Mouse (Mus musculus) erythroblast, embryonic 14.5 days (primary cell): ENCODE measurements around the gene Nup214. TPM values are rescaled to one million over a fixed set of nuclear protein-coding genes. Genes with fewer than 3 reads are reported as not detected.
A peak's percentile ranks its signal among the peaks of the same experiment; 100 is the strongest.

Source experiments
- H3K27me3 ChIP-seq: 2 replicates; pipeline ENCODE4 v1.6.1; 2012; ENCODE audit warnings: inconsistent platforms; ENCODE audit not compliant: control insufficient read depth
- H3K36me3 ChIP-seq: 2 replicates; pipeline ENCODE4 v1.6.1; 2012; ENCODE audit warnings: mild to moderate bottlenecking, inconsistent platforms; ENCODE audit not compliant: control insufficient read depth
- H3K4me1 ChIP-seq: 2 replicates; pipeline ENCODE4 v1.6.1; 2012; ENCODE audit warnings: inconsistent platforms; ENCODE audit not compliant: control insufficient read depth
- H3K4me3 ChIP-seq: replicated peaks from 2 replicates; pipeline ENCODE3; 2012; ENCODE audit warnings: moderate library complexity, mild to moderate bottlenecking, inconsistent platforms
- H3K9me3 ChIP-seq: 2 replicates; pipeline ENCODE4 v1.6.1; 2012; ENCODE audit warnings: low read length, inconsistent platforms, mixed read lengths; ENCODE audit not compliant: control insufficient read depth
- GATA1 ChIP-seq: IDR thresholded peaks from 2 replicates; pipeline ENCODE4 v1.6.1; 2012; ENCODE audit warnings: low read length, inconsistent platforms, mixed read lengths
- TAL1 ChIP-seq: IDR thresholded peaks from 3 replicates; pipeline ENCODE4 v1.6.1; 2012; ENCODE audit warnings: low read length, inconsistent platforms, mixed read lengths
- polyA plus RNA-seq: library from polyadenylated mRNA; stranded (reverse); fragments of >175 nt; gene quantifications from 2 replicates; pipeline ENCODE4 v1.2.3, GENCODE M21; 2012

Nup214 gene
- polyA plus RNA-seq, 1 experiment, result 1.6 TPM

DNA sequence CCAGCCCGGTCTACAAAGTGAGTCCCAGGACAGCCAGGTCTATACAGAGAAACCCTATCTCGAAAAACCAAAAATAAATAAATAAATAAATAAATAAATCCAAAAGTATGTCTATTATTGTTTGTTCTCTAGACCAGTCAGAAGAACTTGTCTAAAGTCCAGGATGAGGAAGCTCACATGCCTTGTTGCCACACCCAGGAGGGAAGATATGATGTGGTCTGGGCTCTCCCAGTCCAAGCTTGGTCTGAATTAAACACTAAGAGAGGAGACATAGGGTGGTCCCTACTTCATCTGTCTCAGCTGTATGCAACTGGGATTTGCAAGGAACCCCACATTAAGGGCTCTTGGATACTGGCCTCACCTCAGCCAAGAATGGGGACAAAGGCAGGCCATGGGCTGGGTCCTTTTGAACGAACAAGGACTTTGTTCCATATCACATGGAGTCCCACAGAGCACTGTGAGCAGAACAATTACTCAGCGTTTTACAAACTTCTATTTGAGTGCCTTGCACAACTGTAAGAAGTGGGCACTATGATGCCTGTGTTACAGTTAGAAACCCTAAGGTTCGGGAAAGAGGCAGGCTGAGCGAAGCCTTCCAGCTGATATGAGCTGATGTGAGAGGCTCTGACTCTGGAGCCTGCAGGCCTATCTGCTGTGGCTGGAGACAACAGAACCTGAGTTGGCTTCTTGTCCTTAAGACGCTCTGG is 119.9 kb downstream of the Nup214 start:
- peaks cover 65% of the 10 kb centered on the region for H3K4me1 ChIP-seq
- H3K36me3 ChIP-seq, result peaks cover 3% of the 10 kb centered on the region; the same call in 1 of the 2 replicates
- TF ChIP-seq TAL1 (no peak), GATA1 (no peak)

DNA sequence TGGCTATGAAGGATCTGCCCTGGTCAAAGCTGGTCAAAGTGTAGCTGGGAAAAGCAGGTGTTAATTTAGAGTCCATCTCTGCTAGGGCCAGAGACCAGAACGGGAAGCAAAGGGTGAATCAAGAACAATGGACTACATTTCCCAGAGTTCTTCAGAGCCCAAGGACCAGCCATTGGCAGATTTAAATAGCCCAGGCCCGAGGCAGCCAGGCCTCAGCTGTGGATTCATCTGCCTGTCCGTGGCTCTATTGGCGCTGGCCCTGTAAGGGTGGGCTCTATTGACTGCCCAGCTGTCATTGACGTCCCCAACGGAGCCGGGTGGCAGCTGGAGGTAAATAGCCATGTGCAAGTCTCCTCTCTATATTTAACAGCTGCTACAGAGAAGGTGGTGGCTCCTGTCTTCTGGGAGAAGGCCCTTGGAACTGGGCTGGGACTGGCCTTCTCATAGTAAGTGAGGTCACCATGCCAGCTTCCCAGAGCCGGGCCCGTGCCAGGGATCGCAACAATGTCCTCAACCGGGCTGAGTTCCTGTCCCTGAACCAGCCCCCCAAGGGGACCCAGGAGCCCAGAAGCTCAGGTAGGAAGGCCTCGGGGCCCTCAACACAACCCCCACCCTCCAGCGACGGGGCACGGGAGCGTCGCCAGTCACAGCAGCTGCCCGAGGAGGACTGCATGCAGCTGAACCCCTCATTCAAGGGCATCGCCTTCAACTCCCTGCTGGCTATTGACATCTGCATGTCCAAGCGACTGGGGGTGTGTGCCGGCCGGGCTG is 121.3 kb downstream of the Nup214 start, which contains the start of gene Plpp7:
Gene Plpp7, plus strand, starts transcription at position 178 of the 771 bp plus-strand sequence.
- peaks cover 4% of the 10 kb centered on the region; the same call in 1 of the 2 replicates for H3K27me3 ChIP-seq
- no peak for TF ChIP-seq TAL1
- no peak for TF ChIP-seq GATA1

More for the DNA sequence above, 119.9 kb downstream of the Nup214 start:
- 0 out of 2 replicates have a peak, but pooled peaks cover 2% of the 10 kb centered on the region for H3K9me3 ChIP-seq
- H3K27me3 ChIP-seq, result peaks cover 16% of the 10 kb centered on the region
- H3K4me3 ChIP-seq, result no peak overlapping the region

DNA sequence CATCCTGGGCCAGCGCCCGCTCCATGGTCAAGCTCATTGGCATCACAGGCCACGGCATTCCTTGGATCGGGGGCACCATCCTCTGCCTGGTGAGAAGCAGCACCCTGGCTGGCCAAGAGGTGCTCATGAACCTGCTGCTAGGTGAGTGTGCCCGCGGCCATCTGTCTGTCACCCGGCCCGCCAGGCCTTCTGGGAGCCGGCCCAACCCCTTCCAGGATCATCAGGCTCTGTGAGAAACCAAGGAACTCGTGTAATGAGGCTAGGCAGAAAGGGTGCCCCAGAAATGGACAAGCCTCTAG is 121.8 kb downstream of the Nup214 start:
- Histone ChIP-seq H3K36me3 (peaks cover 8% of the 10 kb centered on the region; the same call in 1 of the 2 replicates), H3K4me3 (peak overlapping the region; percentile 46), H3K27me3 (peaks cover 4% of the 10 kb centered on the region; the same call in 1 of the 2 replicates), H3K9me3 (0 out of 2 replicates have a peak, but pooled peaks cover 5% of the 10 kb centered on the region), H3K4me1 (peaks cover 75% of the 10 kb centered on the region)
- TF ChIP-seq GATA1, result no peak
- no peak for TF ChIP-seq TAL1

More for the DNA sequence above, 121.3 kb downstream of the Nup214 start, which contains the start of gene Plpp7:
- H3K4me1 ChIP-seq, result peaks cover 73% of the 10 kb centered on the region
- H3K9me3 ChIP-seq, result 0 out of 2 replicates have a peak, but pooled peaks cover 3% of the 10 kb centered on the region
- H3K4me3 ChIP-seq, result peak within 1 kb of the TSS; percentile 46
- peaks cover 7% of the 10 kb centered on the region; the same call in 1 of the 2 replicates for H3K36me3 ChIP-seq

DNA sequence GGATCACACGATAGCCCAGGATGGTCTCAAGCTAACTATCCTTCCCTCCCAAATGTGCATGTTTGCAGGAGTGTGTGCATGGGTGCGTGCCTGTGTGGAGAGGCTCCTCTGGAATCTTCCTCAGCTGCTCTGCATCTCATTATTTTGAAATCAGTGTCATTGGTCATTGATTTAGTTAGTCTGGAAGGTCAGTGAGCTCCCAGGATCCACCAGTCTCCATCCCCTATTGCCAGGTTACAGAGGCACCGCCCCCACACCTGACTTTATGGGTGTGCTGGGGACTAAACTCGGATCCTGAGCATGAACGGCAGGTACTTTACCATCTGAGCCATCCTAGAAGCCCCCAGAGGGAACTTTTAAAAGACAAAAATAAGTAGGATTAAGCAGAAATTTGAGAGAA is 128.7 kb downstream of the Nup214 start:
- Histone ChIP-seq H3K27me3 (no peaks in the 10 kb centered on the region; the same call in 1 of the 2 replicates), H3K4me3 (no peak overlapping the region), H3K36me3 (peaks cover 8% of the 10 kb centered on the region; the same call in 1 of the 2 replicates), H3K4me1 (peaks cover 73% of the 10 kb centered on the region), H3K9me3 (0 out of 2 replicates have a peak, but pooled peaks cover 5% of the 10 kb centered on the region)
- TF ChIP-seq TAL1 (no peak), GATA1 (no peak)

DNA sequence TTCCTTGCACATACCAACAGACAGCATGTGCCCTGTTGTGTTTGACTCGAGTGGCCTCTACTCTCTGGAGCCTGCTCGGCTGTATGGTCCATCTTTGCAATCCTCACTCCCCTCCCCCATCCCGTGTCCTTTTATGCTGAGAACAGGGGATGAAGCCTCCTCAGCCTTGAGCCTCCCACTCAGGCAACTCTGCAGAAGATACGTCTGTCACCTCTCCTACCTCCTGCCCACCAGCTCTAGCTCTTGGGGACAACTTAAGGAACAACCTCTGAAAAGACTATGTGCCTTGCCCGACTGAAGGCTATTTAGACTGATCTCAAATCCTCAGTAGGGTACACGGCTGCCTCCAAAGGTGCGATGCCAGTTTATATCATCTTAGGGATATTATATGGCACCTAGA is 129.3 kb downstream of the Nup214 start:
- TF ChIP-seq GATA1, result no peak
- no peak for TF ChIP-seq TAL1
- H3K4me1 ChIP-seq, result peaks cover 70% of the 10 kb centered on the region

More for the DNA sequence above, 129.3 kb downstream of the Nup214 start:
- Histone ChIP-seq H3K36me3 (peaks cover 5% of the 10 kb centered on the region; the same call in 1 of the 2 replicates), H3K27me3 (no peaks in the 10 kb centered on the region; the same call in 1 of the 2 replicates), H3K4me3 (no peak overlapping the region), H3K9me3 (0 out of 2 replicates have a peak, but pooled peaks cover 2% of the 10 kb centered on the region)

Other genes with a start within 250 kb of the Nup214 start
- not detected in 2 replicates for gene Qrfp, start 163.9 kb upstream of the Nup214 start, polyA plus RNA-seq
- not detected in 2 replicates for gene Fibcd1, start 128.4 kb upstream of the Nup214 start, polyA plus RNA-seq
- gene Lamc3, start 87.1 kb upstream of the Nup214 start, polyA plus RNA-seq, result not detected in 2 replicates
- not detected in 2 replicates for gene Aif1l, start 24.3 kb upstream of the Nup214 start, polyA plus RNA-seq
- gene Fam78a, start 110.4 kb downstream of the Nup214 start, polyA plus RNA-seq, result 9.8 and 12.5 TPM in 2 replicates
- gene Plpp7, start 121.1 kb downstream of the Nup214 start, polyA plus RNA-seq, result 0.32 and 0.48 TPM in 2 replicates
- gene Prrc2b, start 176.6 kb downstream of the Nup214 start, polyA plus RNA-seq, result 1.2 TPM in 2 replicates